Mouse (Mus musculus): ENCODE data around the gene Olfr1335.
"Not testable (repeated sequence)": the region's sequence is repeated elsewhere in the genome, so short reads cannot be mapped to it uniquely, and the experiment has no call there.

Olfr1335 gene

GRCm38 (mm10) chr4:118809844-118810243, at the start of gene Olfr1335:
Olfr1335 (minus strand) TSS chr4:118809944.
- no peak for DNase-seq (ENCODE audit: low read depth, low spot score)

- DNase-seq (ENCODE audit: low read depth, low spot score): no peak
Measured at GRCm38 (mm10) chr4:118836179-118836578, 26.4 kb upstream of the Olfr1335 start, which contains the start of gene Olfr1333. Olfr1333 (minus strand) TSS chr4:118836279.

- DNase-seq (ENCODE audit: low read depth, low spot score): no peak
Measured at GRCm38 (mm10) chr4:118818921-118819320, 9.2 kb upstream of the Olfr1335 start.

- not testable (repeated sequence) for DNase-seq (ENCODE audit: low read depth, low spot score)
Measured at GRCm38 (mm10) chr4:118792796-118793195, 16.9 kb downstream of the Olfr1335 start.

GRCm38 (mm10) chr4:118782486-118782885, 27.3 kb downstream of the Olfr1335 start, which contains the start of gene Olfr1337:
Olfr1337 (minus strand) TSS chr4:118782586.
- DNase-seq (ENCODE audit: low read depth, low spot score): no peak
